Mouse (Mus musculus): ENCODE measurements around the gene Pla2g4f. TPM values are rescaled to one million over a fixed set of nuclear protein-coding genes. Genes with fewer than 3 reads are reported as not detected.

Gene Pla2g4f
- total RNA-seq (2021), result not detected
- long read RNA-seq, experiment 1, result 0 reads
- long read RNA-seq, experiment 2, result 0 reads

DNA sequence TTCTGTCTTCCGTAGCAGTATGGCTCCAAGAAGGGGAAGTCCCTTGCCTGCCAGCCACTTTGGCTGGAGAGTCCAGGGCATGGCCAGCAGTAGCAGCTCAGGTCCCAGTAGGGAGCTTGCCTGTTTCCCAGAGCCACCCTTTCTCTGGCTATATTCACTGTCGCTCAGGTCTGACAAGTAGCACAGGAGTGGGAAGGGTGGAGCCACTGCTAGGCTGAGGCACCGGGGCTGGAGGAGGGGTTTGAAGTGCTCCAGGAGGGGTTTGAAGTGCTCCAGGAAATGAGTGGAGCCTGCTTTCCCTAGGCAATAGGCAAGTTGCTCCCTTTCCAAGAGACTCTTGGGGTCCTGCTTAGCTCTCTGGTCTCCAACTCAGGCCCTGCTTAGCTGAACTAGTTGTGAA lies at the start of gene Pla2g4f:
Gene Pla2g4f (minus strand): TSS at position 190 of the 400 bp plus-strand sequence.
- no peak for DNase-seq (ENCODE audit: low spot score in 2 of 2)
- Histone ChIP-seq H3K4me3 (no peak within 1 kb of the TSS), H3K27ac (no peak within 1 kb of the TSS)
- TF ChIP-seq CTCF (conservative IDR thresholded peaks at IDR 0.05), result no peak

DNA sequence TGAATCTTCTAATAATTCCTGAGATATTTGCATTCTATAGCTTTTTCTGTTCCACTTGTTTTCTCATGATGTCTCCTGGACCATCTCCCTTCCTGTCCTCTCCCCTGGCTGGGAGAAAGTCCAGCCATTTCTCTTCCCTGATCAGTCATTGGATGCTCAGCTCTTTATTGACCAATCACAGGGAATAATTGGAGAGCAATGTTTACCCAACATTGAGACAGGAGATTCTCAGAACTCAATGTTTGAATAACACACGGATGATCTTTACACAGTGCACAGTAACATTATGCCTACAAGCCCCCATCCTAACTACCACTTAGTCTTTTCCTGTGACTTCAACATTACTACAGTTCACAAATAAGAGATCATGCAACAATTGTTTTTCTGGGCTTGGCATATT lies 46.5 kb upstream of the Pla2g4f start:
- DNase-seq (ENCODE audit: low spot score in 2 of 2), result no peak
- Histone ChIP-seq H3K4me3 (no peak overlapping the region), H3K27ac (no peak overlapping the region)
- TF ChIP-seq CTCF (conservative IDR thresholded peaks at IDR 0.05), result no peak

DNA sequence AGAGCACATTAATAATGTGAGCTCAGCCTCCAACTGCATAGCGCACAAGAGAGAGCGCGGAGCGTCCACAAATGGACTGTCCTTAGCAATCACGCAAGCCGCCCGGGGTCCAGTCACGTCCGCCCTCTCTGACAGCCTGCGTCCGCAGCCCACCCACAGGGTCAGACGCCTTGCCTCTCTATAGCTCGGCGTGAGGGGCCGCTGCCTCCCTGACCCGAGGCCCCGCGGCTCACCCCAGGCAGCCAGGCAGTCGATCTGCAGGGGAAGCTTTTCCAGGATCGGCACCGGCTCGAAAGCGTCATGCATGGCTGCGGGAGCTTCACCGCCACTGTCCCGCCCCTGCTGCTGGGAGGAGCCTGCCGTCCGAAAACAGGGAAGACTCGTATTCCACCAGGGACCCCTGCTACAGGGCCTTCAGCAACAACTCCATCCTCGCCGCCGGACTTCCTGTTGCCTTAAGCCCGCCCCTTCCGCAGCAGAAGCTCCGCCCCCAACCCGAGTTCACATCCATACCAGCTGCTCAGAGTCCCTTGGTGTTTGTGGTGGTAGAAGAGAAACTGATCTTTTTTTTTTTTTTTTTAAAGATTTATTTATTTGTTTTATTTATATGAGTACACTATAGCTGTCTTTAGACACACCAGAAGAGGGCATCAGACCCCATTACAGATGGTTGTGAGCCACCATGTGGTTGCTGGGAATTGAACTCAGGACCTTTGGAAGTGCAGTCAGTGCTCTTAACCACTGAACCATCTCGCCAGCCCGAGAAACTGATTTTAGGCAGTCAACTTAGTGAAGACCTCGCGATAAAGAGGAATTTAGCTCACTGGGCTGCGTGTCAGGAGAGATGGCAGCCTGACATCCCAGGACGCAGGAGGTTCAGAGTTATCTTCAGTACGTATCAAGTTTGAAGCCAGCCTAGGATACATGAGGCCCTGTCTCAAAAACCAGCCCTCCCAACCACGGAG lies 39.0 kb upstream of the Pla2g4f start, which contains the start of gene Vps39:
Gene Vps39 (minus strand): TSS at position 456 of the 965 bp plus-strand sequence.
- Histone ChIP-seq H3K4me3 (peak within 1 kb of the TSS; percentile 98), H3K27ac (peak within 1 kb of the TSS; percentile 88)
- peak; percentile 83 to 92 for DNase-seq (ENCODE audit: low spot score in 2 of 2)
- peak; percentile 46 for TF ChIP-seq CTCF (conservative IDR thresholded peaks at IDR 0.05)

DNA sequence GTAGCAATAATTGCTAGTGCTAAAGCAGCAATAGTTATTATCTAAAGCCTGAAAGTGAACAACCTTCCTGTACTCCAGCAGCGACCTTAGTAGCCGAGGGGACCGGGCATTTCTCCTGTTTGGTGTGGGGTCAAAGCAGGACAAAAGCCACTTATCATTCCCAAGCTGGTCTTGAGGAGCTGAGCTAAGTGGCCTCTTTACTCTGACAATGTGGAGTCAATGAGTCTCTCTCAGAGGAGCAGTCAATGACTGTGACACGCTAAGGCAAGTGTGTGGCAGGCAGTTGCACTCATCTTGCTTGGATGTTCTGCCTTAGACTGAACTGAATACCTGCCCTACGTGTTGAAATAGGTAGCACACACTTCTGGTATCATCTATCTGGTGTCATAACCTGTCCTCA lies 37.4 kb upstream of the Pla2g4f start:
- no peak for TF ChIP-seq CTCF (conservative IDR thresholded peaks at IDR 0.05)
- Histone ChIP-seq H3K4me3 (no peak overlapping the region), H3K27ac (no peak overlapping the region)
- DNase-seq (ENCODE audit: low spot score in 2 of 2), result no peak

DNA sequence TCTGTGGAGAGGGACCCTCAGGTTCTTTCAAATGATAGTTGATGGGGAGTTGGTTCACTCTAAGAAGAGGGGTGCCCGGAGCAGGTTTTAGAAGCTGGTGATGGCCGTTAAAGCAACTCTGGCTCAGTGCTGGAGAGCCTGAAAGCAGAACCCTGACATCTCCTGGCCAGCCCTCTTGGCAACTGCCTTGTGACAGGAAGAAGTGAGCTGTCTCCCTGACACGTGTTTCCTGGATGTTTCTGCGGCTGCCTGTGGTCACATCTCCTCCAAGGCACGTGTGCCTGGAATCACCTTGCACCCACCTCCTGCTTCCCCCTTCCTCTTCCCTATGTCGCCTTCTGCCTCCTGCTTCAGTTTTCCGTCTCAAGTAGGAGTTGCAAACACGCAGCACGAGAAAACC lies 34.2 kb upstream of the Pla2g4f start:
- TF ChIP-seq CTCF (conservative IDR thresholded peaks at IDR 0.05), result no peak
- no peak for DNase-seq (ENCODE audit: low spot score in 2 of 2)
- Histone ChIP-seq H3K4me3 (no peak overlapping the region), H3K27ac (no peak overlapping the region)

DNA sequence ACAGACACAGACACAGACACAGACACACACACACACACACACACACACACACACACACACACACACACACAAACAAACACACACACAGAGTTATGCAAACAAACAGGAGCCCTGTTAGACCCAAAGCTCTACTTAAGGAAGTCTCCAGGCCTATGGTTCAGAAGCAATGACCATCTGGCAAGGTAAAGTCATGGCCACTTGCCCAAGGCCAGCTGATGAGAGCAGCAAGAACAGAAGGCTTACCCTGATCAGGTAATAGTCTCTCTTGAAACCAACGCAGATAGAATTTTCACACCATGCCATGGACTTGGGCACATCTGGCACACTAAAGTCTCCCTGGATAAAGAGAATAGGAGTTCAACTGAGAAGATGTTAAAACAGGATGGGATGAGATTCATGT lies 27.8 kb upstream of the Pla2g4f start:
- H3K4me3 ChIP-seq, result no peak overlapping the region
- TF ChIP-seq CTCF (conservative IDR thresholded peaks at IDR 0.05), result no peak
- no peak overlapping the region for H3K27ac ChIP-seq
- DNase-seq (ENCODE audit: low spot score in 2 of 2), result no peak

DNA sequence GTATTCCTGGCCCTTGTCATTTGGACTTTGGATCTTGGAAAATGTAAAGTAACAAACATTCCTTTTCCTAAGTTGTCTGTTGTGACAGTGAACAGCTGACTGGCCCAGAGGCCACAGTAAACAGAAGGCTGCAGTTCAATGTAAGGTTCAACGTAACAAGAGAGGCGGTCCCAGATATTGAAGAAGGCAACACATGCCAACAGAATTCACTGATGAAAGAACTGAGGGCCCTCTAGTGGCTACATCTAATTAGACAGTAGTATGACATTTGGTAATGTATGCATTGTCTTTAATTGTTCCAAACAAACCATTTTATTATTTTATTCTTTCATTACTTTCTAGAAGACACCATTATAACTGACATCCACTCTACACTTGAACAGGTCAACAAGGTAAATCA lies 23.9 kb upstream of the Pla2g4f start:
- no peak for DNase-seq (ENCODE audit: low spot score in 2 of 2)
- peak; percentile 77 for TF ChIP-seq CTCF (conservative IDR thresholded peaks at IDR 0.05)
- Histone ChIP-seq H3K27ac (0 out of 2 replicates have a peak overlapping the region, but pooled peaks have one; percentile 2), H3K4me3 (no peak overlapping the region)

DNA sequence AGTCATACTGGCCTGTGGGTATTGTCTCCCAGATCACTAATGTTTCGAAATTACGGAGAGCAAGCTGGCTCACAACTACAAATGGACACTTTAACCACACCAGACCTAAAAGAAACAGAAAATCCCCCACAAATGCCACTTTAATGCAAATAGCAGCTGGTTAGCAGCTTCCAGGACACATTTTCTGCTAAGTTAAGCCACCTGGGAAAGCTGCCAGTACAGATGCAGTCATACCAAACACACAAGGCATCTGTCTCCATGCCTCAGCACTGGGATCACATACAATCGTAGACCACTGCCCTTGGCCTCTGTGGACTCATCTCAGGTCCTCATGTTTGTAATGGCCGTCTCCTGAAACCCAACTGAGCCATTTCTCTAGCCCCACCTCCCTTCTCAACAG lies 17.6 kb upstream of the Pla2g4f start:
- Histone ChIP-seq H3K4me3 (no peak overlapping the region), H3K27ac (no peak overlapping the region)
- no peak for DNase-seq (ENCODE audit: low spot score in 2 of 2)
- TF ChIP-seq CTCF (conservative IDR thresholded peaks at IDR 0.05), result no peak

DNA sequence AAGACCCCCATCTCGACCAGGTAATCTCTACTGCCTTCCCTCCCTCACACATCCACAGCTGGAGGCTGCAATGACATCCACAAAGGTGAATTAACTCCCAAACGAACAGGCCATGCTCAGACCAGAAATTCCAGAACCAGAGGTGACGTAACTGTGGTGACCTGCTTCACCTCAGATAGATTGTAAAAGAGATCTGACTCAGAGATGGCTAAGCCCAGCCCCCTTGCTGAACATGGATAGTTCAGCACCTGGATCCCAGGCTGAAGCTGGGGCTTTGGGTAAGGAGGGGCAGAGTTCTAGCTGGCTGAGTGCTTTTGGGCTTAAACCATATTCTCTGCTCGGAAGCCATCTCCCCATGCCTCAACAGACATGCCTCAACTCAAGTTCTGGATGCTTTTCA lies 1.1 kb upstream of the Pla2g4f start:
- Histone ChIP-seq H3K4me3 (no peak overlapping the region), H3K27ac (no peak overlapping the region)
- no peak for TF ChIP-seq CTCF (conservative IDR thresholded peaks at IDR 0.05)
- no peak for DNase-seq (ENCODE audit: low spot score in 2 of 2)

DNA sequence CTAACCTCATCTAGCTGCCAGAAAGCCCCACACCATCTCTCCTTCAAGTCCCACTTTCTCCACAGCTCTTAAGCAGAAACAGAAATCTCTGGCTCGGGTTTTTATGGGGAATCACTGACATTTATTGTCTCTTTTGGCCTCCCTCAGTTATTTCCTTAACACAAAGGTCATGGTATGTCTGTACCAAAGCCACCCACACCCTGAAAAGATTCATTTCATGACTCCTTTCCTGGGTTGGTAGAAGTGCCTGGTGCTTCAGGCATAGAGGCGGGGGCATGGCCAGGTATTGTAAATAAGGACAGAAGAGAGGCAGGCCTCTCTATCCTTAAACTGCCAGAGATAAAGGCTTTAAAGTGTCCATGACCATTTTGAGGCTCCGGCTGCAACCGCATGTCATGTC lies 522 bp upstream of the Pla2g4f start:
- TF ChIP-seq CTCF (conservative IDR thresholded peaks at IDR 0.05), result no peak
- Histone ChIP-seq H3K27ac (no peak overlapping the region), H3K4me3 (no peak overlapping the region)
- DNase-seq (ENCODE audit: low spot score in 2 of 2), result no peak

DNA sequence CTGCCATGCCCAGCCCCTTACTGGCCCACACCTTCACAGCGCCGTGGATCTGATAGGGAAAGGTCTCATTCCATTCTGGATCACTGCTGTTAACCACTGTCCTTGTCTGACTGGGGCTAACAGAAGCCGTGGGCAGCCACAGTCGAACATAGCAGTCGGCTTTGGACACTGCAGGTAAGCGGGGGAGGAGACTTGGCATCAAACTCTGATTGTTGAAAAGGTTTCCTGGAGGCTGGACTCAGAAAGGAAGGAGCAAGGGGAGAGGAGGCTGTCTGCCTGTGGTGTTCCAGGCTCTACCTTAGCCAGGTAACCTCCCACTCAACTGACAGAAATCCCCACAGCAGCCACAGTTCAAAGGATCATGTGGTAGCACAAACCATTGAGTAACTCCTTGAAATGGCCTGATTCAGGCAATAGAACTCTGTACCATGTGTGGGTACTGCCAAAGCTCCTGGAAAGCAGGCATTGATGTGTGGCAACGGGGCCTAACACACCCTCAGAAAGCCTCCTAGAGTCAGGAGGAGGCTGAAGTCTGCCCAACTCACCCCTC lies 1.6 kb downstream of the Pla2g4f start:
- no peak for TF ChIP-seq CTCF (conservative IDR thresholded peaks at IDR 0.05)
- Histone ChIP-seq H3K27ac (no peak overlapping the region), H3K4me3 (no peak overlapping the region)
- no peak for DNase-seq (ENCODE audit: low spot score in 2 of 2)

DNA sequence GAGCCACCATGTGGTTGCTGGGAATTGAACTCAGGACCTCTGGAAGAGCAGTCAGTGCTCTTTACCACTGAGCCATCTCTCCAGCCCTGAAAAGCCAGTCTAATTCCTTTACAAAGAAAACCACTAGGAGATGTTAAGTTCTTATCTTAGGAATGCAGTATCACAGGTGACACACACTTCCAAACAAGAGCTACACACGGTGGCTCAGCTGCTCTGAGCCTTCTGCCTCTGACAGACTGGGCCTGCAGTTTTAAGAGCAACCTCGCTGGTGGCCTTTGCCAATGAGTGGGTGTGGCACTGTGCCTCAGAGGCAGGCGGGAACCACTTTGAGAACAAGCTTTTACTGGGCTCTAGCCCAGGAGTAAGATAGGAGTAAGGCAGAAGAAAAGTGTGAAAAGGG lies 9.9 kb downstream of the Pla2g4f start:
- no peak overlapping the region for H3K4me3 ChIP-seq
- no peak for DNase-seq (ENCODE audit: low spot score in 2 of 2)
- TF ChIP-seq CTCF (conservative IDR thresholded peaks at IDR 0.05), result no peak
- H3K27ac ChIP-seq, result no peak overlapping the region

DNA sequence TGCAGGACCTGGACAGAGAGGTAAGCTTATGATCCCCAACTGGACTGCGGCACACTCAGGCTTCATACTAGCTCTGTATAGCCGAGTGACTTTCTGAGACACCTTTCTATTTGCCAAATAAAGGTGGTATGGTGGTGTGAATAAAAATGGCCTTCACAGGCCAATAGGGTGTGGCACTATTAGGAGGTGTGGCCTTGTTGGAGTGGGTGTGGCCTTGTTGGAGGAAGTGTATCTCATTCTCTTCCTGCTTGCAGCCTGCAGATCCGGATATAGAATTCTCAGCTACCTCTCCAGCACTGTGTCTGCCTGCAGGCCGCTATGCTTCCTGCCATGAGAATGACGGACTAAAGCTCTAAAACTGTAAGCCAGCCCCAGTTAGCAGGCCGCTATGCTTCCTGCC lies 12.9 kb downstream of the Pla2g4f start:
- TF ChIP-seq CTCF (conservative IDR thresholded peaks at IDR 0.05), result no peak
- no peak for DNase-seq (ENCODE audit: low spot score in 2 of 2)
- no peak overlapping the region for H3K4me3 ChIP-seq

DNA sequence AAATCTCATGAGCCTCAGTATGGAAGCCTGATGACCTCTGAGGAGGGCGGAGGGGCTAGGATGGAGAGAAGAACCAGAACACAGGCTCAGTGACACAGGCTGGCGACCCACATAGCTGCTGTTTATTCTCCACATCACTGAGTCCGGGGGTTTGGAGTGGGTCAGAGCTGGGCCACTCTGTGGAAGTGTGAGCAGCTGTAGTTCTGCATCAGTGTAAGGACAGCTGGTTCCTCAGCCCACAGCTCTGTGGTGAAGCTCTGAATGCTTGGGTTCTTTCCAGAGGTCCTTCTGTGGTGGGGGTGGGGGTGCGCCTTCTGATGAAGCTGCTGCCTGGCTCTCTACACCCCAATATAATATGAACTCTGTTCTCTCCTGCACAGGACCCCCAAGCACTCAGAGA lies 14.1 kb downstream of the Pla2g4f start:
- TF ChIP-seq CTCF (conservative IDR thresholded peaks at IDR 0.05), result no peak
- Histone ChIP-seq H3K4me3 (no peak overlapping the region), H3K27ac (no peak overlapping the region)
- no peak for DNase-seq (ENCODE audit: low spot score in 2 of 2)

More for the DNA sequence above, 12.9 kb downstream of the Pla2g4f start:
- H3K27ac ChIP-seq, result no peak overlapping the region
